Mouse (Mus musculus) embryonic facial prominence, embryonic 12.5 days (tissue): ENCODE results near the gene 2810459M11Rik. TPM values are rescaled to one million over a fixed set of nuclear protein-coding genes. Genes with fewer than 3 reads are reported as not detected.

ENCODE experiments used
- ATAC-seq: fragments of 200-750 bp; cut with Nextera tagmentation; 2 replicates; pipeline ENCODE4 v1.8.0; 2017; ENCODE audit not compliant: insufficient number of reproducible peaks, insufficient read depth, low FRiP score, low TSS enrichment
- H3K27ac ChIP-seq: fragments of 300-500 bp; sonication (generic); 2 replicates; pipeline ENCODE4 v1.5.1; 2016; ENCODE audit warnings: mild to moderate bottlenecking
- H3K27me3 ChIP-seq: fragments of 300-500 bp; sonication (generic); 2 replicates; pipeline ENCODE4 v1.6.1; 2016; ENCODE audit warnings: mild to moderate bottlenecking, moderate library complexity
- H3K36me3 ChIP-seq: fragments of 300-500 bp; sonication (generic); 2 replicates; pipeline ENCODE4 v1.6.1; 2016; ENCODE audit warnings: mild to moderate bottlenecking
- H3K4me1 ChIP-seq: fragments of 300-500 bp; sonication (generic); 2 replicates; pipeline ENCODE4 v1.6.1; 2016
- H3K4me2 ChIP-seq: fragments of 300-500 bp; sonication (generic); replicated peaks from 2 replicates; pipeline ENCODE4 v1.6.1; 2016; ENCODE audit warnings: mild to moderate bottlenecking, moderate library complexity
- H3K4me3 ChIP-seq: fragments of 300-500 bp; sonication (generic); 2 replicates; pipeline ENCODE4 v1.5.1; 2016; ENCODE audit warnings: mild to moderate bottlenecking
- H3K9ac ChIP-seq: fragments of 300-500 bp; sonication (generic); 2 replicates; pipeline ENCODE4 v1.6.1; 2016; ENCODE audit warnings: mild to moderate bottlenecking, moderate library complexity
- H3K9me3 ChIP-seq: fragments of 300-500 bp; sonication (generic); 2 replicates; pipeline ENCODE4 v1.6.1; 2016; ENCODE audit warnings: mild to moderate bottlenecking, moderate library complexity
- WGBS: fragments of 180-500 bp; shearing (Covaris S2); methylation state at CpG from one replicate; pipeline ENCODE4 v1.1.7; 2016; 5-methylcytosine and 5-hydroxymethylcytosine counted together
- polyA plus RNA-seq: library from polyadenylated mRNA; unstranded; fragments of >200 nt; fragmentation: Nextera tagmentation; extraction: Ambion mirVana; gene quantifications from 2 replicates; pipeline ENCODE4 v1.2.1, GENCODE M21; 2016

Gene 2810459M11Rik
- polyA plus RNA-seq, 1 experiment from 2014 or later, result 0.40 TPM

DNA sequence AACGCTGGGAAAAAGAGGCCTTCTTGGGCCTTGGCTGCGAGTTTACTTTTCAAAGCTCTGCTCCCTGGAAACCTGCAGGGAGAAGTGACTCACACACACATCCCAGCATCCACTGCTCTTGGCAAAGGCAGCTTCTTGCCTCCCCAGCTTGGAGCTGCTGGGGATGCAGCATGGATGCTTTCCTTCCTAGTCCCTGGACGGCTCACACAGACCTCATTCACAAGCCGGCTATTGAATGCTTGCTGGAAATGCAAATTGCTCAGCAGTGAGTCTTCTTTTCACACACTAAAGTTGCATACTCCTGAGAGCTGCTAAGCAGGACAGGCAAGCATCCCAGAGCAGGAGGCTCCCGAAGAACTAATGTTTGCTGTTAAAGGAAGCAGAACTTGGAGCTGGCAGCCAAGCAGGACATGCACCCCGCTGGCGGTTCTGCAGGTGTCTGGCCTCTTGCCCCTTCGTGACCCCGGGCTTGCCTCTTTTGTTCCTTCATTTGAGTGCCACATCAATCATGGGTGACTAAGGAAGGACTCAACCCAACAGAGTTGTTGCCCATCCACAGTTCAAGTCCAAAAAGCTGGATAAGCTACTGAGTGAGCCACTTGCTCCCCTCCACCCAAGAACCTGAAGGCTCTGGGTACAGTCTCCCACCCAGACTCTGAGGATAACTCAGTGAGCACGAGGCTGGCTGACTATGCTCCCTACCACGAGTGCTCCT is 13.2 kb upstream of the 2810459M11Rik start:
- Histone ChIP-seq H3K9me3 (no peaks in the 10 kb centered on the region), H3K9ac (no peak overlapping the region), H3K4me2 (no peak overlapping the region), H3K4me1 (no peaks in the 10 kb centered on the region), H3K4me3 (no peak overlapping the region), H3K27me3 (peaks cover 3% of the 10 kb centered on the region; the same call in 1 of the 2 replicates), H3K27ac (no peak overlapping the region), H3K36me3 (no peaks in the 10 kb centered on the region)
- WGBS, result 10% methylated on average over 11 of the region's 11 CpGs
- ATAC-seq, result no peak

DNA sequence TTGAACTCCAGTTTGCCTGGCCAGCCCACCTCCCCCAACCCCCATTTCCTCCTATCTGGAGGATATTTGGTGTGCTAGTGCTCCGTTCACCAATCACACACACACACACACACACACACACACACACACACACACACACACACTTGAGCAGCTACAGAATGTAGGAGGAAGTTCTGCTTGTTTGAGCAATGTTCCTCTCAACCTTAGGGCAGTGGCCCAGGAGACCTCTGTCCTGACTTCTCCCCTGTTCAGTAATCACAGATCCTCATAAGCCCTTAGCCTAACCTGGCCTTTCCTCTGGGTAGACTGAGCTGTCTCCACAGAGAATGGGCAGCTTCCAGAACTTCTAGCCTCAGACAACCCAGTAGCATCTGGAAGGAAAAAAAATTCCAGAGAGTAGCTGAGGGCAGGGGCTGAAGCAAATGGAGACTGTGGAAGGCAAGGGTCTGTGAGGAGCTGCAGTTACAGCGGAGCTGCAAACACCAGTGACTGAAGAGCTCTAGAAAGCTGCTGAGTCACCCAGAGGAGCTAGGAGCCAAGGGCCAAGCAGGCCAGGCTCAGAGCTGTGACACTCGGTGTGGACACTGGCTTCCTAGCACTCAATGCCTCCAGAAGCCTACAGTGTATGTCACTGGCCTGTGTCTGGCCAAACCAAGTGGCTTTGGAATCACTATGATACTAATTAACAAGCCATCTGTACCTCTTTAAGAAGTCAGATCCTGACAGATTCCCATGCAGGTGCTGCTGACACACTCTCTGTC is 7.3 kb upstream of the 2810459M11Rik start:
- H3K27ac ChIP-seq, result no peak overlapping the region

DNA sequence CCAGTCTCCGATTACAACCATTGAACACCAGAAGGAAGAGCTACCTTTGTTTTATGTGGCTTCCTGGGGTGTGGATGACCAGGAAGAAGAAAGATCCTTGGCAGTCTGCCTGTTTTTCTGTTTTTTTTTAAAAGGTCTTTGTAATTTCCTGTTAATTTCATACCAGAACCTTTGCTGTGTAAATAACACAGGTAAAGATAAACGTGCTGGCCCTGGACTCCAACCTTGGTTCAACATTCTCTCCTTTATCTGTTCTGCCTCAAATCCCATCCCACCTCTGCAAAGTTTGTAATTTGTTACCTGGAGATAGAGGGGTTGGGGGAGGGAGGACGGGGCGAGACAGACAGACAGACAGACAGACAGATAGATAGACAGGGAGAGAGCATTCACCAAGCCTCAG is 5.5 kb upstream of the 2810459M11Rik start:
- H3K4me1 ChIP-seq, result no peaks in the 10 kb centered on the region
- H3K27ac ChIP-seq, result no peak overlapping the region
- ATAC-seq, result no peak
- peaks cover 23% of the 10 kb centered on the region for H3K27me3 ChIP-seq
- H3K4me3 ChIP-seq, result no peak overlapping the region
- peaks cover 9% of the 10 kb centered on the region; the same call in 1 of the 2 replicates for H3K9me3 ChIP-seq
- 70% methylated on average over 4 of the region's 4 CpGs for WGBS
- no peak overlapping the region for H3K4me2 ChIP-seq
- H3K9ac ChIP-seq, result no peak overlapping the region
- no peaks in the 10 kb centered on the region for H3K36me3 ChIP-seq

More for the DNA sequence above, 7.3 kb upstream of the 2810459M11Rik start:
- ATAC-seq, result no peak
- H3K4me1 ChIP-seq, result no peaks in the 10 kb centered on the region
- H3K36me3 ChIP-seq, result no peaks in the 10 kb centered on the region
- WGBS, result 69% methylated on average over 2 of the region's 3 CpGs
- no peak overlapping the region for H3K4me3 ChIP-seq
- peaks cover 9% of the 10 kb centered on the region; the same call in 1 of the 2 replicates for H3K9me3 ChIP-seq
- H3K27me3 ChIP-seq, result peaks cover 8% of the 10 kb centered on the region
- no peak overlapping the region for H3K4me2 ChIP-seq
- H3K9ac ChIP-seq, result no peak overlapping the region

DNA sequence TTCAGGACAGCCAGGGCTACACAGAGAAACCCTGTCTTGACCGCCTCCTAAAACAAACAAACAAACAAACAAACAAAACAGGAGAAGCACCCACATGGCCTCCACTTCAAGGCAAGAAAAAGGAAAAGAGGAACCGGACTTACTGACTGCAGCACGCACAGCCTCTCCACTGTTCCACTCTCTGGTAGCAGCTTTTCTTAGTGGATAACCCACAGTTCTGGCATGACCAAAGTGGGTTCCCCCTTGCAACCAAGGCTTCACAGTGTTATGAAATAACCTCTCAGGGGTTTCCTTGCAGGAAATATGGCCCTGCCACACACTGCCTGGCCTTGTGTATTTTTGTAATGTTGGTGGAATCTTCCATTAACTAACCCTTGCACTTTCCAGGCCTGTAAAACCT is 4.8 kb upstream of the 2810459M11Rik start:
- Histone ChIP-seq H3K9ac (no peak overlapping the region), H3K4me2 (no peak overlapping the region), H3K4me1 (no peaks in the 10 kb centered on the region), H3K27me3 (peaks cover 30% of the 10 kb centered on the region), H3K9me3 (peaks cover 9% of the 10 kb centered on the region; the same call in 1 of the 2 replicates), H3K27ac (no peak overlapping the region), H3K36me3 (no peaks in the 10 kb centered on the region), H3K4me3 (no peak overlapping the region)
- WGBS, result 83% methylated on average over 3 of the region's 3 CpGs
- ATAC-seq, result no peak

DNA sequence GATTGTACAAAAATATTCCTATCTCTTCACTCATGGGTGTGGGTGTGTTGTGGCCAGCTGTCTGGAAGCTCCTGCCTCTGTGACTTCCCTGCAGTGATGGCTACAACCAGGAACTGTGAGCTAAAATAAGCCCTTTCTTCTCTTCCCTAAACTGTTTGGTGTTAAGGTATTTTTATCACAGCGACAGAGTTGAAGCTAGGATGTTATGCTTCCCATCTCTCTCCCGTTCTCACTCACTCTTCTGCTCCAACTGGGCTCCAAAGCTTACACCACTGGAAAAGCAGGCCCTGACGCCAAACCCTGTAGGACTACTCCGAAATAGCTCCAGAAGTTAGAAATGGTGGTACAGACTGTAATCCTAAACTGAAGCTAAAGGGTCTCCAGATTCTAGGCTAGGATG is 607 bp upstream of the 2810459M11Rik start:
- Histone ChIP-seq H3K4me3 (no peak overlapping the region), H3K27me3 (peaks cover 61% of the 10 kb centered on the region)
- no peak for ATAC-seq

DNA sequence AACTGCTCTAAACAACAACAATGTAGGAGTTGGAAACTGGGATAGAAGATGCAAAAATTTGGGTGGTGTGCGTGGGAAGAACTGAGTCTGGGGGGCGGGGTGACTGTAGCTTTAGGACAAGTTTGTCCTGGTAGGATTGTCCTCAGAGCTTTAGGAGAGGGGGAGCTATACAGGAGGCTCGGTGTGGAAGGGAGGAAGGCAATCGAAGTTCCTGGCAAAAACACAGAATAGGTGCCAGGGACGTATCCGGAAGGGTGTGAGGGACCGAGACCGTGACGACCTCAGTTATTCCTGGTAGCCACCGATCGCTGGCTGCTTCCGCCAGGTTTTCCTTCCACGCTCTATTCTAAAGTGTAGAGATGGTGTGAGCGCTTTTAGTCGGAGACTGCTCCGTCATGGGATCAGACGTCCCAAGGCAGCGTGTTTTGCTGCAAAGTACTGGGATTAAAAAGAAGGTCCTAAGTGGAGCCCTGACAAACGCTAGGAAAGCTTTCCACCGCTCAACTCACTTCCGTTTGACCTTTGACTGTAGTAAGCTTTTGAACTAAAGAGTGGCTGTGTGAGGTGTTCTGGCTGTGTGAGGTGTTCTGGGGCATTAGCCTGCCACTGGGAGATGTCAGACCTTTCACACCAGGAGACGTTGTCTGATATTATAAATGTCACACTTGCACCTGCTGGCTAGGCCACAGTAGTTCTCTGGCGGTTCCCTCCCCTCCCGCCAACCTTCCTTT is 1.3 kb downstream of the 2810459M11Rik start:
- WGBS, result 5% methylated on average over 24 of the region's 24 CpGs
- Histone ChIP-seq H3K4me3 (peak overlapping the region; percentile 57), H3K9me3 (peaks cover 2% of the 10 kb centered on the region; the same call in 1 of the 2 replicates), H3K4me1 (peaks cover 4% of the 10 kb centered on the region; the same call in 1 of the 2 replicates), H3K9ac (no peak overlapping the region), H3K27ac (no peak overlapping the region), H3K36me3 (no peaks in the 10 kb centered on the region), H3K4me2 (peak overlapping the region; percentile 98), H3K27me3 (peaks cover 61% of the 10 kb centered on the region)
- ATAC-seq, result no peak

More for the DNA sequence above, 607 bp upstream of the 2810459M11Rik start:
- 56% methylated on average over 4 of the region's 4 CpGs for WGBS
- H3K9ac ChIP-seq, result no peak overlapping the region
- peaks cover 4% of the 10 kb centered on the region; the same call in 1 of the 2 replicates for H3K4me1 ChIP-seq
- H3K36me3 ChIP-seq, result no peaks in the 10 kb centered on the region
- no peak overlapping the region for H3K4me2 ChIP-seq
- no peak overlapping the region for H3K27ac ChIP-seq
- peaks cover 9% of the 10 kb centered on the region; the same call in 1 of the 2 replicates for H3K9me3 ChIP-seq

DNA sequence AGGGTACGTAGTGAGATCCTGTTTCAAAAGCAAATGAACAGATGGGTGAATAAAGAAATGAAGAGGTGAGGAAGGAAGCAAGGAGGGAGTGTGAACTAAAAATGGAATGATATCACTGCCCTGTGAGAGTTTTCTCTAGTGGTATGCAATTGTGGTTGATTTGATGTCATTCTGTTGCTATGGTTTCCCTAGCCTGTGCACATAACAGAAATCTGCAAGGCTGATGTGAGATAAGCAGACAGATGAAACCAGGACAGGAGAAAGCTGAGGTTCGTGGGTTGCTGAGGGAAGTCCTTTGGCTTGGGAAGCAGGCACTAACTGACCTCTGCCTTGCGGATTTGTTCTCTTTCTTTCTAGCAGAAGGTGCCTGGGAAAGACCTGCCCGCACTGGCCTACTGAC is 2.6 kb downstream of the 2810459M11Rik start:
- Histone ChIP-seq H3K9me3 (no peaks in the 10 kb centered on the region), H3K27ac (no peak overlapping the region), H3K4me3 (no peak overlapping the region), H3K9ac (no peak overlapping the region), H3K4me1 (peaks cover 4% of the 10 kb centered on the region; the same call in 1 of the 2 replicates), H3K36me3 (no peaks in the 10 kb centered on the region), H3K4me2 (no peak overlapping the region), H3K27me3 (peaks cover 58% of the 10 kb centered on the region)
- 77% methylated on average over 4 of the region's 4 CpGs for WGBS
- ATAC-seq, result no peak

DNA sequence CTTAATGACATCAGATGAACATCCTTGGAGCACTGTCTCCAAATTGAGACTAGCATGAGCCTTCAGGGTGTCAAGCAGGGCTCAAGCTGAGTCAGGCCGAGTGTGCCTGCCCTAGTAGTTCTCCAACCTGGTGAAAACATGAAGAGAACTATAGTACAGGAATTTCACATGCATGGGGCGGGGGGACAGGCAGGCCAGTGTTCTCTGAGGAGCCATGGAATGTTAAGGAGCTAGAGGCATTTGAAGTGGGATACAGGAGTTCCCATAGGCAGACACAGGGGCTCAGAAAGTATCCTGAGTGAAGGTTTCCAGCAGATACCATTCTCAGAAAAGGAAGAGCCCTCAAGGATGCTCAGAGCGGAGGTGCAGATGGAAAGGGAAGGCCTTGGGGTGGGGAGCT is 3.1 kb downstream of the 2810459M11Rik start:
- H3K9ac ChIP-seq, result no peak overlapping the region
- H3K27ac ChIP-seq, result no peak overlapping the region
- H3K4me2 ChIP-seq, result no peak overlapping the region
- peaks cover 4% of the 10 kb centered on the region; the same call in 1 of the 2 replicates for H3K4me1 ChIP-seq
- peaks cover 52% of the 10 kb centered on the region for H3K27me3 ChIP-seq
- H3K4me3 ChIP-seq, result no peak overlapping the region
- WGBS, result 77% methylated on average over 3 of the region's 3 CpGs
- no peaks in the 10 kb centered on the region for H3K9me3 ChIP-seq
- H3K36me3 ChIP-seq, result no peaks in the 10 kb centered on the region
- no peak for ATAC-seq

DNA sequence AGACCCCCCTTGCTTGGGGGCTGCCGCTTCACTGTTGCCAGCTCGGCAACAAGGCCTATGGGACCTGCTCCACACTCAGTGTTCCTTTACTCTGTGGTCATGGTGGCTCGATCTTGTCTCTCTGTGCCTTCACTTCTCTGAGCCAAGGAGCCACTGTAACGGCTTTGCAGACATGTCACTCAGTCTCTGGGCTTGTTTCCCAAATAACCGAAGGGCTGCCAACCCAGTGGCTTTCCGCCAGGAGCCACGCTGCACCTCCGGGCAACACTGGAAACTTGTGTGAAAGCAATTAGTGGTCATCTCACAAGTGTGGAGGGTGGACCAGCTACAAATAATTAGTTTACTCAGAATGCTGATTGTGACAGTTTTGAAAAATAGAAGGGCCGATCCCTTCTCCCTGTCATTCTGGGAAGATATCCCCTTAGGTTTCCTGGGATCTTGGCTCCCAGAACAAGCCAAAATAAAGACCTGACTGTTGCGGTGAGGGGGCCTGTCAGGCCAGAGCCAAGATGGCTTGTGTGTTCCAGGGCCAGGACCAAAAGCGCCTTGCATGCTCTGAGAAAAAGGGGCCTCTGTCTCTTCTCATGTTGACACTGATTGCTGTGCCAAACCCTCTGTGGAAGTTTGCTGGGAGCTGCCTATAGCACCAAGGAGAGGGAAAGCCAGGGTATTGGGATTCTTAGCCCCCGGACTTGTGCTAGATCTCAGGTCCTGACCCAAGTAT is 7.7 kb downstream of the 2810459M11Rik start:
- no peak for ATAC-seq
- Histone ChIP-seq H3K36me3 (no peaks in the 10 kb centered on the region), H3K4me3 (no peak overlapping the region), H3K4me2 (no peak overlapping the region), H3K27ac (no peak overlapping the region), H3K9me3 (no peaks in the 10 kb centered on the region), H3K27me3 (peaks cover 8% of the 10 kb centered on the region; the same call in 1 of the 2 replicates), H3K9ac (no peak overlapping the region), H3K4me1 (no peaks in the 10 kb centered on the region)
- 83% methylated on average over 12 of the region's 12 CpGs for WGBS

DNA sequence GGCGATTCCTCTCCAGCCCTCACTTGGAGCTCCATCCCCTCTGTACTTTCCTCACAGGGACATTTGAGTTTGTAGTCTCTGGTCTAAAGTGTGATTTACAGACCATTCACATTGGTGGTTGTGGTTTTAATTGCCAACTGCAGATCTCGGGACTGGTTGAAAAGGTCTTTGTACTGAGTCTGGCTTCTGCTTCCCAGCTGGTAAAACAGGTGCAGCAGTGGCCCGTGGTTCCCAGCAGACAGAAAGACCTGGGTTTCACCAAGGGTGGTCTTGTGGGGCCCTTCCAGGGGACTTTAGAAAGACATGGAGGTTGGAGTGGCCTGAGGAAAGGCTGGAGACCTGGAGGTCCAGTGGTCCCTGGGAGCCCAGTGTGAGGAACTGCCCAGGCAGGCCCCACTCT is 9.3 kb downstream of the 2810459M11Rik start:
- no peaks in the 10 kb centered on the region for H3K36me3 ChIP-seq
- no peak overlapping the region for H3K27ac ChIP-seq
- H3K9me3 ChIP-seq, result no peaks in the 10 kb centered on the region
- no peak for ATAC-seq
- no peak overlapping the region for H3K4me2 ChIP-seq
- 49% methylated on average over 3 of the region's 3 CpGs for WGBS
- no peak overlapping the region for H3K4me3 ChIP-seq
- H3K4me1 ChIP-seq, result no peaks in the 10 kb centered on the region
- H3K27me3 ChIP-seq, result no peaks in the 10 kb centered on the region
- no peak overlapping the region for H3K9ac ChIP-seq

DNA sequence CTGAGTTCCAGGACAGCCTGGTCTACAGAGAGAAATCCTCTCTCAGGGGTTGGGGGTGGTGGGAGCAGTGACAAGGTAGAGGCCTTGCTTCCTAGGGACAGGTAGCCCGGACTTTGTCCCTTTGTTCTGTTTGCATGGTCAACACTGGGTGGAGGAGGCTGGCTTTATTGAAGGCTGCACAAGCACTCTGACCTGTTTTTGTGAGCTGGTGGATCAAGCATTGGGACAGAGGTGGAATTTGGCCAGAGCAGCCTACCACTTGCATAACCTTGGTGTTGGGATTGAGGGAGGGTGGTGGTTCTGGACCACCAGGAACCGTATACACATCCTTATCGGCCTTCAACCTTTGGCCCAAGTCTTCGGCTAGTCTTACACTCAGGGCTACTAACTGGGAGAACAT is 10.6 kb downstream of the 2810459M11Rik start:
- Histone ChIP-seq H3K36me3 (no peaks in the 10 kb centered on the region), H3K4me2 (no peak overlapping the region), H3K27me3 (no peaks in the 10 kb centered on the region), H3K9ac (no peak overlapping the region), H3K4me3 (no peak overlapping the region), H3K27ac (no peak overlapping the region), H3K9me3 (no peaks in the 10 kb centered on the region), H3K4me1 (no peaks in the 10 kb centered on the region)
- WGBS, result 91% methylated on average over 4 of the region's 4 CpGs
- no peak for ATAC-seq
